Mouse (Mus musculus) olfactory bulb, adult 2 months (tissue): Measurements from ENCODE around the gene Sync.

ENCODE experiments used
- CTCF ChIP-seq: fragments of 200-500 bp; IDR thresholded peaks from 2 replicates; pipeline ENCODE4 v1.5.1; 2012; ENCODE audit warnings: low read depth, mild to moderate bottlenecking, low read length, moderate library complexity; ENCODE audit not compliant: insufficient read depth
- POLR2A ChIP-seq: fragments of 200-500 bp; IDR thresholded peaks from 2 replicates; pipeline ENCODE4 v1.6.1; 2012; ENCODE audit warnings: mild to moderate bottlenecking, low read depth, low read length, moderate library complexity; ENCODE audit not compliant: insufficient read depth

GRCm38 (mm10) chr4:129292831-129293230 lies 5.4 kb downstream of the Sync start:
- TF ChIP-seq POLR2A, result no peak
- TF ChIP-seq CTCF, result no peak
